Comparison of ENCODE assay signal across 7 mouse cellular contexts in the genomic region with DNA sequence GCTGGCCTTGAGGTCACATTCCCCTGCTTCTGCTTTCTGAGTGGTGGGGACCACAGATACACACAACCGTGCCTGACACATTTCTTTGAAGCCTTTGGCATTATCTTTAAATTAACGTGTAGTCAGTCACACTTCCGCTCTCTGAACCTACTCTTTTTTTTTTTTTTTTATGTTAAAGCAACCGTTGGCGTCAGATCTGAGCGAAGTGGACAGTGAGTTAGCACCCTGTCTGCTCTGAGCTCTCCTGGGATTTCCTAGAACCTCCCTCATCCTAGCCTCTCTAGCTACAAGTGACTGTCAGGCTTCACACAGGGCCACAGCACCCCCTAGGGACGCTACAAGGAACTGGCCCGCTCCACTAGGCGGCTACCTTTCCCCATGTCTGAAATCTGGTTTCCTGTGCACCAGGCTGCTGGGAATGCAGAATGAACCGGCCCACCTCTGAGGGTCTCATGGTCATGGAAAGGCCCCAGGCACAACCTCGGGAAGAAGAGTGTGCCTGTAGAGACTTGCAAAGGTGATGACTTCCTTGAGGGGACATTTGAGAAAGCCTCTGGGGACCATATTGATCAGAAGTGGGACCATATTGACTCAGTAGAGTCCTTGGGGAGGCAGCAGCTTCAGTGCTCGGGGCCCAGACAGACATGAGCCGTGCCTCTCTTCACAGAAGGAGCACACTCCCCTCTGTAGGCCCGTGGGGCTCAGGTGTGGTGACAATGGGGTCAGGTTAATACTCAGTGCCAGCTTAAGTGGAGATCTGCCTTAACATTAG. TPM values are rescaled to one million over a fixed set of nuclear protein-coding genes. Genes with fewer than 3 reads are reported as not detected.
A peak's percentile ranks its signal among the peaks of the same experiment; 100 is the strongest.
DNase-seq lines count a peak whose midpoint lies in the region; TF ChIP-seq lines count a peak whose summit lies in the region.

No protein-coding gene starts in this region.

- DNase-seq in WW6 (ENCODE audit: low read depth, low spot score), result peak; percentile 70
- DNase-seq in cerebellum, adult 8-10 months, result peak; percentile 71
- peak; percentile 59 to 80 for DNase-seq in frontal cortex, postnatal 14 days (ENCODE audit: low spot score in 2 of 2)
- DNase-seq in induced T-regulatory cell, adult 2 months (ENCODE audit: low read depth), result peak; percentile 92
- DNase-seq in left cerebral cortex, adult 8-10 months (ENCODE audit: low spot score in 2 of 2), result peak; percentile 55 to 60
- DNase-seq in mesoderm, embryonic 11.5 days (ENCODE audit: low read depth, low spot score), result peak; percentile 82
- DNase-seq in spleen, adult 2 months (ENCODE audit: low read depth in 1 of 2, low spot score in 2 of 2), result peak; percentile 58 to 85

- peak; percentile 95; the same call in 1 of the 2 replicates for TF ChIP-seq CTCF in spleen, adult 2 months (IDR thresholded peaks at IDR 0.05; ENCODE audit: extremely low read depth, insufficient read depth, insufficient read length, insufficient replicate concordance)

- H3K27ac ChIP-seq in spleen, adult 2 months (ENCODE audit: insufficient read depth, low read length), result peak overlapping the region; percentile 91

- no peaks in the 10 kb centered on the region for H3K36me3 ChIP-seq in spleen, adult 2 months (ENCODE audit: control insufficient read depth, insufficient read depth, low read length)

- no peak for TF ChIP-seq POLR2A in spleen, adult 2 months (IDR thresholded peaks at IDR 0.05; ENCODE audit: low read depth, low read length)

- WGBS in spleen, adult 2 months, result 8% methylated on average over 14 of the region's 14 CpGs

- peaks cover 59% of the 10 kb centered on the region for H3K4me1 ChIP-seq in spleen, adult 2 months (ENCODE audit: control insufficient read depth, insufficient read depth, insufficient read length)

- no peaks in the 10 kb centered on the region for H3K27me3 ChIP-seq in spleen, adult 2 months (ENCODE audit: control insufficient read depth, insufficient read depth, low read length)

- H3K4me3 ChIP-seq in spleen, adult 2 months (ENCODE audit: extremely low read depth, insufficient read depth, insufficient read length), result no peak overlapping the region

RNA-seq across cellular contexts. Expression of gene Rab44, which starts 57.2 kb away (rescaled TPM):
- total RNA-seq in left cerebral cortex, adult 8-10 months (2022), result under 1 TPM in 1 of 4 experiments, not detected in 3; 0.14 TPM
- 4.9 and 5.2 TPM in 2 replicates for polyA plus RNA-seq in spleen, adult 2 months (2012; rRNA removed)
